Mouse (Mus musculus) brain, adult 2 months (tissue): ENCODE measurements at regions not wholly inside any gene's neighbourhood (a gene's known extent, or its start where the extent isn't known, plus 50 kb on each side); places are given as distances from the start of the nearest gene placed in this dataset.

Experiments
- DNase-seq: peaks from one replicate; pipeline ENCODE4 v3.0.0; 2011; ENCODE audit warnings: low read depth, low spot score

DNA sequence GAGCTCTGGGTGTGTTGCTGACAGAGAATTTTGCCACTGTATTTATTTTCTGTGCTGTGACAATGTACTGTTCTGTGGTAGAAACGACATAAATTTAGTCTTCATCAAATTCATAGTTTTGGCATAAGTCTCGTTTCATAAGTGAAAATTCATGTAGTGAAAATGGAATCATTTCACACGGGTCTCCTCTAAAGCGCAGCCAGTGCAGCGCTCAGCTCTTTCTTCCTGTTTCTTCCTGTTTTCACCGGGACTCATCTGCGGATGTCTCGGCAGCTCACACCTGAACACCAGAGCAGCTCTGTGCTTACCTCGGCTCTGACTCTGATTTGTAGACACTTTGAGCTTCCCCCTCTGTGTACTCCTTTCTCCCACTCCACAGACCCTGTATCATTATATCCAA lies 85.2 kb upstream of the Prkd1 start:
- DNase-seq, result peak; percentile 14

DNA sequence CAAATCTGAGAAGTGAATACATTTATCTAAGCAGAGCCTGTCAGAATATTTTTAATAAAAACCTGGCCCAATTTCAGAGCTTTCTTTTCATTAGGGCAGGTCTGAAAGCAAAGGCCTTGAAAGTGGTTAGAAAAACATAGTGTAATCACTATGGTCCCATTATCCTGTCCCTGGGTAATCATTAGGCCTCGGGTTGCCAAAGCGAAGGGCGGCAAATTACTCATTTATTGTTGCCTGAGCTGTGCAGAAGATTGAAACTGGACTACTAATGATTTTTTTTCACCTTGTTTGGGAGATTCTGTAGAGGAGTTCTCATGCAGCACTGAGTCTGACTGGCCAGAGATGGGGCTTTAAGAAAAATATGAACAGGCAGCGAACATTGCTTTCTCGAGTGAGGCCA lies 63.7 kb upstream of the Prkd1 start:
- no peak for DNase-seq

DNA sequence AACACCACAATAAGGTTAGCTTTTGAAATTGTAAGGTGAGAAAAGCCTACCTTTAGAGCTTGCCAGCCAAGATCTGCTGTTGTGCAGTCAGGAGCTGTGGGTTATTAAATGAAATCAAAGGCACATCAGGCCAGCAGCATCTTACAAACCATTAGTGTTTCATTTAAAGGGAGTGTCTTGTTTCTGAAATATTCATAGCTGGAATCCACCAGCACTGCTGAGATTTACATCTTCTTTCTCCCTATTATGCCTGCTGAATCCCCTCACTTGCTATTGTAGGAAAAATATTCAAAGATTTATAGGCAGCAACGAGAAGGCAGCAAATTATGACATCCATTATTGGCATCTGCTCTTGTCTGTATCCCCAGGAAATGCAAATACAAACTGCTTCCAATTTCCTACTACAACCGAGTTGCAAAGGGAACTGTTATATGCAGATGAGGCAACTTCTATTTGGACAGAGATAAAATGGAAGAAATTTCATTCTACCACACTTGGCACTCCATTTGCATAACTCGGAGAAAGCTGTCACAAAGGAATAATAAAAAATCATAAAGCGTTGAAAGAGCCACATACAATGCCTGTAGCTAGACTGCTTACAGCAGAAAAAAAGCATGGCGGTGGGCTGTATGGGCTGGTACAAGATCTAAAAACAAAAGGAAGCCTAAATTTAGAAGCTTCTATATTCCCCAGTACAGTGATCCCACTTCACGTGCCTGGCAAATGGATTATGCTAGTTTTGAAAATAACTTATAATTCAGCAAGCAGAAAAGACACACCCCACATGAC lies 60.3 kb upstream of the Prkd1 start:
- no peak for DNase-seq

DNA sequence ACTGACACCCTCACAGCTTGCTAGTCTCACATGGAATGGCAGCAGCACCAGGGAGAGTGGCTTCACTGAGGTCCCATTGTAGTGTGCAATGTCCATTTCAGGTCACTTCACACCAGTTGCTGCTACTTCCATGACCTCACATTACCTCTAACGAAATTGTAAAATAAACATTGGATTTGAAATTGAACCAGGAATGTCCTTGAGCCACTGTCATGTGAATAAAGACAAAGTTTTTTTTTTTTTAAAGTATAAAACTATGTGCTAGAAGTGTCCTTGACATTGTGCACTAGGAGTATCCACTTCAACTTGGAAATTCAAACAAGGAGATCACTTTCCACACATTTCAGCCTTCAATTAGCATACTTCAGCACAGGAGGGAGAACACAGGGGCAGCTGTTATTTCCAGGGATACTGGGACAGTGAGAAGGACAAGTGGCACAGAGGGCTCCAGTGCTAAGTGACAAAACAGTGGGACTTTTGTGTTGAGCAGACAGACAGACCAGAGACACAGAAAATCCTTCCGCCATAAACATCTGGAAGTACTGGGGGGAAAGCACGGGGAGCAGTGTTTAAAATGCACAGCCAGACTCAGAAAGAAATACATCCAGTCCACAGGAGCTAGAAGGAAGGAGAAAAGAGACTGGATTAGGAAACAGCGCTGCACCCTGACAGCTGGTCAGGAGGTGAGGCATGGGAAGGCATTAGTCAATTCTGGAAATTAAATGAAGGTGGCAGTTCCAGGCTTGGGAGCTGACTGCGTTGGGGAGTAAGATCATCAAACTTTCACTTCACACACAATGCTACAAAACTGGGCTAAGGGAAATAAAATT lies 49.9 kb upstream of the Prkd1 start:
- DNase-seq, result peak; percentile 33
